Mouse (Mus musculus) stomach, embryonic 16.5 days (tissue): ENCODE results near the gene Col5a1. TPM values are rescaled to one million over a fixed set of nuclear protein-coding genes. Genes with fewer than 3 reads are reported as not detected.
A peak's percentile ranks its signal among the peaks of the same experiment; 100 is the strongest.

Experiments used
- ATAC-seq: fragments of 200-750 bp; cut with Nextera tagmentation; 2 replicates; pipeline ENCODE4 v1.8.0; 2017; ENCODE audit warnings: moderate number of reproducible peaks, moderate TSS enrichment; ENCODE audit not compliant: insufficient read depth, low FRiP score
- H3K27ac ChIP-seq: fragments of 300-500 bp; sonication (generic); 2 replicates; pipeline ENCODE4 v1.5.1; 2014; ENCODE audit warnings: low read length
- H3K27me3 ChIP-seq: fragments of 300-500 bp; sonication (generic); 2 replicates; pipeline ENCODE4 v1.6.1; 2014; ENCODE audit warnings: low read length, control low read depth, mixed read lengths; ENCODE audit not compliant: control insufficient read depth, insufficient read depth
- H3K36me3 ChIP-seq: fragments of 300-500 bp; sonication (generic); 2 replicates; pipeline ENCODE4 v1.6.1; 2014; ENCODE audit warnings: low read length; ENCODE audit not compliant: control insufficient read depth, insufficient read depth
- H3K4me1 ChIP-seq: fragments of 300-500 bp; sonication (generic); 2 replicates; pipeline ENCODE4 v1.6.1; 2014; ENCODE audit warnings: low read length, control low read depth, mixed read lengths; ENCODE audit not compliant: control insufficient read depth, insufficient read depth
- H3K4me2 ChIP-seq: fragments of 300-500 bp; sonication (generic); 2 replicates; pipeline ENCODE4 v1.6.1; 2014; ENCODE audit warnings: low read depth, low read length, mixed read lengths
- H3K4me3 ChIP-seq: fragments of 300-500 bp; sonication (generic); replicated peaks from 2 replicates; pipeline ENCODE4 v1.5.1; 2014; ENCODE audit warnings: mild to moderate bottlenecking, low read length
- H3K9ac ChIP-seq: fragments of 300-500 bp; sonication (generic); 2 replicates; pipeline ENCODE4 v1.6.1; 2014; ENCODE audit warnings: low read length
- H3K9me3 ChIP-seq: fragments of 300-500 bp; sonication (generic); replicated peaks from 2 replicates; pipeline ENCODE4 v1.6.1; 2016; ENCODE audit warnings: low read length, control low read depth; ENCODE audit not compliant: control insufficient read depth
- WGBS: fragments of 180-500 bp; shearing (Covaris S2); extraction: QIAGEN DNeasy Blood & Tissue Kit; methylation state at CpG from one replicate; pipeline ENCODE4 v1.1.7; 2014; 5-methylcytosine and 5-hydroxymethylcytosine counted together
- polyA plus RNA-seq: library from polyadenylated mRNA; unstranded; fragments of >200 nt; fragmentation: Nextera tagmentation; extraction: Ambion mirVana; gene quantifications from 2 replicates; pipeline ENCODE4 v1.2.1, GENCODE M21; 2015

Gene Col5a1
- polyA plus RNA-seq, 1 experiment from 2014 or later = 146 TPM

DNA sequence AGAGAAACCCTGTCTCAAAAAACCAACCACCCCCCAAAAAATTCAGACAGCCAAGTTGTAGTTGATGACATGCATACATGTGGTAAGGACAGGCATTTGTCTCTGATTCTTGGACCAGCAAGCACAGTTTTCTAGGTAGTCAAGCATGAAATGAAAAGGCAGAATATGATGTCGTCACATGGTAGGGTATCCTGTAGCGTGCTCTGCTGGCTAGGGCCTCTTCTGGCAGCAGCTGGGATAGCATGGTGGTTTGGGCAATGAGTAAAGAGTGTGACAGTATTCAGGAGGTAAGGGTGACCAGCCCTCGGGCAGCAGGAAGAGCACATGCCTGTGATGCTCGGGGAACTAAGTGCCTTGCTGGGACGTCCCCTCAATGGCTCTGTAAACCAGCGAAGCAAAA is 73.0 kb downstream of the Col5a1 start:
- Histone ChIP-seq H3K4me1 (peaks cover 32% of the 10 kb centered on the region), H3K9me3 (no peaks in the 10 kb centered on the region), H3K4me3 (no peak overlapping the region), H3K27me3 (no peaks in the 10 kb centered on the region), H3K27ac (no peak overlapping the region), H3K9ac (no peak overlapping the region), H3K36me3 (no peaks in the 10 kb centered on the region; the same call in 1 of the 2 replicates), H3K4me2 (no peak overlapping the region)
- no peak for ATAC-seq
- WGBS = 78% methylated on average over 6 of the region's 6 CpGs

DNA sequence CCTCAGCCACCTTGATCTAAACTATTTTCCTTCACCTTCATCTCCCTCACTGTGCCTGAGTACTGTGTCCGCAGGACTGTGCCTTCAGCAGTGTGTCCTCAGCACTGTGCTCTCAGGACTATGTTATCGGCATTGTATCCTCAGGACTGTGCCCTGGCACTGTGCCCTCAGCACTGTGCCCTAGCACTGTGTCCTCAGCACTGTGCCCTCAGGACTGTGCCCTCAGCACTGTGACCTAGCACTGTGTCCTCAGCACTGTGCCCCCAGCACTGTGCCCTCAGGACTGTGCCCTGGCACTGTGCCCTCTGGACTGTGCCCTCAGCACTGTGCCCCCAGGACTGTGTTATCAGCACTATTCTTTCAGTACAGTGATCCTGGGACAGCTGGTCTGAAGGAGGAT is 75.0 kb downstream of the Col5a1 start:
- H3K9ac ChIP-seq = no peak overlapping the region
- H3K27ac ChIP-seq = no peak overlapping the region
- H3K9me3 ChIP-seq = no peaks in the 10 kb centered on the region
- 98% methylated on average over 2 of the region's 2 CpGs for WGBS
- H3K36me3 ChIP-seq = no peaks in the 10 kb centered on the region; the same call in 1 of the 2 replicates
- no peaks in the 10 kb centered on the region for H3K27me3 ChIP-seq
- no peak for ATAC-seq
- H3K4me1 ChIP-seq = peaks cover 13% of the 10 kb centered on the region
- H3K4me2 ChIP-seq = no peak overlapping the region
- H3K4me3 ChIP-seq = no peak overlapping the region

DNA sequence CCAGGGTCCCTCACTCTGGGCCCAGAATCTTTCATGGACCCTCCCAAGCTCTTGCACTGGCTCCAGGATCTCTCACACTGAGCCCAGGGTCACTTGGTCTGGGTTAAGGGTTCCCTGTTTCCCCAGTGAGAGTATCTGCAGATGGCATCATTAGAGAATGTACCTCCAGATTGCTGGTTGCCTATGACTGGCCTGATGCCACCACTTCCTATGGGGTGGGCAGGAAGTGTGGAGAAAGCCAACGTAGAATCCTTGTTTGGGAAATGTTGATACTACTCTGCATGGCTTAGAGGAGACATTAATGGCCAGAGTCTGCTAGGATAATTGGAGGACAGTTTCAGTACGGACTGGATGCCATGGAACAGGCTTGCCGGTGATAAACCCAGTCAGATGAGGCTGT is 76.2 kb downstream of the Col5a1 start:
- H3K36me3 ChIP-seq = no peaks in the 10 kb centered on the region; the same call in 1 of the 2 replicates
- no peak overlapping the region for H3K4me3 ChIP-seq
- H3K4me1 ChIP-seq = peaks cover 1% of the 10 kb centered on the region
- no peak overlapping the region for H3K4me2 ChIP-seq
- H3K9ac ChIP-seq = no peak overlapping the region
- no peaks in the 10 kb centered on the region for H3K9me3 ChIP-seq
- WGBS = 67% methylated on average over 3 of the region's 3 CpGs
- no peak for ATAC-seq
- no peak overlapping the region for H3K27ac ChIP-seq
- H3K27me3 ChIP-seq = no peaks in the 10 kb centered on the region

- Histone ChIP-seq H3K9me3 (no peaks in the 10 kb centered on the region), H3K4me1 (no peaks in the 10 kb centered on the region), H3K4me3 (no peak overlapping the region), H3K27ac (no peak overlapping the region), H3K4me2 (no peak overlapping the region), H3K36me3 (no peaks in the 10 kb centered on the region), H3K27me3 (no peaks in the 10 kb centered on the region), H3K9ac (no peak overlapping the region)
- no peak for ATAC-seq
- 11% methylated on average over 6 of the region's 6 CpGs for WGBS
Measured at GRCm38 (mm10) chr2:27969158-27969557, 82.9 kb downstream of the Col5a1 start.

- ATAC-seq = no peak
- 58% methylated on average over 3 of the region's 3 CpGs for WGBS
- H3K4me2 ChIP-seq = no peak overlapping the region
- no peak overlapping the region for H3K9ac ChIP-seq
- no peaks in the 10 kb centered on the region for H3K9me3 ChIP-seq
- no peaks in the 10 kb centered on the region for H3K4me1 ChIP-seq
- H3K27me3 ChIP-seq = no peaks in the 10 kb centered on the region
- H3K36me3 ChIP-seq = no peaks in the 10 kb centered on the region
- no peak overlapping the region for H3K27ac ChIP-seq
- no peak overlapping the region for H3K4me3 ChIP-seq
Measured at GRCm38 (mm10) chr2:27973840-27974239, 87.6 kb downstream of the Col5a1 start.

DNA sequence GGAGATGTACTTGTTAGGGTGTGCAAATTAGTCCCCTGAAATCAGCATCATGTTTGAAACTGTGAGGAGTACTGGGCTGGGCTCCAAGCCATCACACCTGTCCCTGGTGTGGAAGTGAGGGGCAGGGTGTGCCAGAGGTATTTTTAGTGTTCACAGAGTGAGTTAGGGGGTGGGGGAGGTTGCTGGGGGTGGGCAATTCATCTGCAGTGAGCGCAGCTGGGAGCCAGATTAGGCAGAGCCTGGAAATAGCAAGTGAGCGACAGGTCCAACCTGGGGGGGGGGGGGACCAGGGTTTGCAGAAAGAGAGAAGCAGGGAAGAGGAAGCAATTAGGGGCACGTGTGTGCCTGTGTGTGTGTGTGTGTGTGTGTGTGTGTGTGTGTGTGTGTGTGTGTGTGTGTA is 89.6 kb downstream of the Col5a1 start:
- Histone ChIP-seq H3K9ac (no peak overlapping the region), H3K36me3 (no peaks in the 10 kb centered on the region)
- ATAC-seq = no peak

DNA sequence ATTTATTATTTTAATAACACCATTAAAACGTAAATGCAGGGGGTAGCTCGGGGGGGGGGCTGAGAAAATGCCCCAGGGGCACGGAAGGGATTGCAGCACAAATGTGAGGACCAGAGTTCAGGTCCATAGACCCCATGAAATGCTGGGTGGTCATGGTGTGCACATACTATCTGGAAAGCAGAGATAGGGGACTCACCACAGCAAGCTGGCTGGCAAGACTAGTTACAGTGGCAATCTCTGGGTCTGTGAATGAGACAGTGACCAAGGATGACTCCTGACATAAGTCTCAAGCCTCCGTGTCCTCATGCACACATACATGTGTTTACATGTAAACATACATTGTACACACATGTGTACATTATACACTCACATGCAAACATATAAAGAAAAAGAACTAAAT is 90.3 kb downstream of the Col5a1 start:
- Histone ChIP-seq H3K4me3 (no peak overlapping the region), H3K4me2 (no peak overlapping the region), H3K27me3 (no peaks in the 10 kb centered on the region), H3K36me3 (no peaks in the 10 kb centered on the region), H3K9me3 (no peaks in the 10 kb centered on the region), H3K27ac (no peak overlapping the region), H3K9ac (no peak overlapping the region), H3K4me1 (peaks cover 7% of the 10 kb centered on the region)
- ATAC-seq = no peak
- 70% methylated on average over 4 of the region's 4 CpGs for WGBS

More for the DNA sequence above, 89.6 kb downstream of the Col5a1 start:
- Histone ChIP-seq H3K9me3 (no peaks in the 10 kb centered on the region), H3K4me1 (no peaks in the 10 kb centered on the region), H3K27ac (no peak overlapping the region), H3K27me3 (no peaks in the 10 kb centered on the region), H3K4me2 (no peak overlapping the region), H3K4me3 (no peak overlapping the region)
- WGBS = 57% methylated on average over 3 of the region's 3 CpGs

DNA sequence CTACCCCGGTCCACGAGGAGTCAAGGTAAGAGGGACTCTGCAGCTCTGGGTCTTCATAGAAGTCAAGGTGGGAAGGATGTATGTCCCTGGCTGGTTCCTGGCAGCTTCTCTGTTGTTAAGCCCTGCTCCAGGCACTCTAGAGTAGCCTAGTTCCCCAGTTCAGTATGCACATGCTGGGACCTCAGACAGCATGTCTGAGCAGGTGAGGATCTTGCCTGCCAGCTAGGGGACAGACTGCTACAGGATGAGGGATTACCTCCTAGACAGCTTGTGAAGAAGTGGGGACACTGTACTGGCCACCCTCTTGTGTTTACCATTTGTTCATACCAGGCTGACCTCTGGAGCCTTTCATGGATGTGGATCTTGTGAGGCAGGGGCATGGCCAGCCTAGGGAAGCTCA is 94.8 kb downstream of the Col5a1 start:
- Histone ChIP-seq H3K27me3 (no peaks in the 10 kb centered on the region), H3K9me3 (no peaks in the 10 kb centered on the region), H3K36me3 (peaks cover 4% of the 10 kb centered on the region), H3K4me3 (no peak overlapping the region), H3K4me2 (no peak overlapping the region), H3K27ac (peak overlapping the region; percentile 63), H3K4me1 (peaks cover 13% of the 10 kb centered on the region), H3K9ac (no peak overlapping the region)
- ATAC-seq = no peak
- WGBS = 89% methylated on average over 2 of the region's 2 CpGs

DNA sequence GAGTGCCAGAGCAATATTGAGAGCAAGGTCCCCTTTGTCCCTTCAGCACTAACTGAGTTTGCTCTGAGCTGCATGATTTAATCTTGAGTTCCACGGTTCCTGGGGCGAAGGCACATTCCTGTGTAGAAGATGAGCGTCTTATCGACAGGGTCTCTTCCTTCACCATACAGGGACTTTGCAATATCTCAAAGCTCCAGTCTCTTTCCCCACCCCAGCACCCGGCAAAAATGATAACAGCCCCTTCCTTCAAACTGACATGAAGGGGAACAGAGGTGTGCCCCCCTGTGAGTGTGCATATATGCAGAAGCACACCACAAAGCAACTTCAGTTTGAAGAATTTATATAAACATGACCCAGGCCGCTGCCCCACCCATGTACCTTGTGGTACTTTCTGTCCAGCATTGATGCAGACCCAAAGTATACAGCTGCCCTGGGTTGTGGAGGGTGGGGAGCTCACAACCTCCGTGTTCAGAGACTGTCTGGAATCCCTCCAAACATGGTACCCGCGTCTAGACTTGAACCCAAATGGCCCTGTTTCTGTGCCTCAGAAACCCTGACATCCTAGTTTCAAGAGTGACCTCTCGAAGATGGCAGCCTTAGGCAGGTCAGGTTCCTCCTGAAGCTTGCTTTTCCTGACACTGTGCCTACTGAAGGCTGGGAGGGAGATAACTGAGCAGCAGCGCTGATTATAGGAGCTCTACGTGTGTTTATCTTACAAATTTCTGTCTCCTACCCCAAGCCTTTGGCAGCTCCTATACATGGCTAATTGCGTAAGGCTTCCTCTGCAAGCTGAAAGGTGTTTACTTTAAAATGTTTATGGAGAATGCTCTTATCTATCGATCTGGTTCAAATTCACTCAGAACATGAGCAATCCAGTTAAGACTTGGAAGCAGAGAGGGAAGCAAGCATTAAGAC is 95.7 kb downstream of the Col5a1 start:
- Histone ChIP-seq H3K9ac (no peak overlapping the region), H3K4me1 (peaks cover 13% of the 10 kb centered on the region), H3K9me3 (no peaks in the 10 kb centered on the region), H3K36me3 (peaks cover 4% of the 10 kb centered on the region), H3K27me3 (no peaks in the 10 kb centered on the region), H3K4me2 (no peak overlapping the region), H3K4me3 (no peak overlapping the region), H3K27ac (peak overlapping the region; percentile 63)
- peak; percentile 75 for ATAC-seq
- WGBS = 40% methylated on average over 14 of the region's 14 CpGs
